17 mouse cellular contexts compared by ENCODE assay signal in genomic region chr7:110361516-110361915, GRCm38 (mm10).
"Had no signal": no experiment of that assay in that cellular context is flagged by ENCODE, and none has a peak within 500 bp of the region (broad histone marks: within the 10 kb centered on the region; RNA-seq: fewer than 3 reads in every experiment).

No protein-coding gene starts in this region.

- DNase-seq: lung, adult 18-20 months; lung, embryonic 14.5 days; lung, postnatal 10 days; lung, postnatal 4 days; thymus, adult 18-20 months; thymus, postnatal 14 days; thymus, postnatal 36 days had no signal

- H3K27ac ChIP-seq: liver, embryonic 12.5 days; liver, embryonic 14.5 days; midbrain, embryonic 10.5 days; midbrain, embryonic 13.5 days; neural tube, embryonic 13.5 days; neural tube, embryonic 15.5 days; stomach, embryonic 15.5 days; stomach, postnatal 0 days had no signal

- H3K4me3 ChIP-seq: liver, embryonic 12.5 days; midbrain, embryonic 10.5 days; midbrain, embryonic 13.5 days; myocyte; neural tube, embryonic 13.5 days; neural tube, embryonic 15.5 days; stomach, embryonic 15.5 days had no signal

- H3K4me1 ChIP-seq: liver, embryonic 12.5 days; midbrain, embryonic 10.5 days; midbrain, embryonic 13.5 days; neural tube, embryonic 13.5 days; neural tube, embryonic 15.5 days; stomach, embryonic 15.5 days had no signal

- H3K36me3 ChIP-seq: liver, embryonic 12.5 days had no signal

- ATAC-seq: liver, embryonic 12.5 days; midbrain, embryonic 13.5 days; midbrain, embryonic 16.5 days had no signal

- H3K9ac ChIP-seq: liver, embryonic 12.5 days; liver, embryonic 14.5 days; lung, embryonic 14.5 days; midbrain, embryonic 13.5 days; neural tube, embryonic 13.5 days; neural tube, embryonic 15.5 days; stomach, embryonic 15.5 days had no signal

- H3K9me3 ChIP-seq: liver, embryonic 12.5 days; midbrain, embryonic 10.5 days; midbrain, embryonic 13.5 days; neural tube, embryonic 13.5 days; neural tube, embryonic 15.5 days; stomach, embryonic 15.5 days had no signal

- H3K4me2 ChIP-seq: liver, embryonic 12.5 days; lung, embryonic 14.5 days; midbrain, embryonic 13.5 days; neural tube, embryonic 13.5 days; neural tube, embryonic 15.5 days; stomach, embryonic 15.5 days had no signal

- H3K27me3 ChIP-seq: liver, embryonic 12.5 days; midbrain, embryonic 13.5 days; neural tube, embryonic 13.5 days; neural tube, embryonic 15.5 days; stomach, embryonic 15.5 days had no signal
